Mouse (Mus musculus) liver, embryonic 15.5 days (tissue): ENCODE results near the gene Gm8369. TPM values are rescaled to one million over a fixed set of nuclear protein-coding genes. Genes with fewer than 3 reads are reported as not detected.
"Not testable (repeated sequence)": the region's sequence is repeated elsewhere in the genome, so short reads cannot be mapped to it uniquely, and the experiment has no call there.

Experiments
- ATAC-seq: fragments of 200-750 bp; cut with Nextera tagmentation; 2 replicates; pipeline ENCODE4 v1.8.0; 2017; ENCODE audit warnings: moderate number of reproducible peaks, mild to moderate bottlenecking, moderate library complexity; ENCODE audit not compliant: insufficient read depth
- H3K27ac ChIP-seq: fragments of 300-500 bp; sonication (generic); replicated peaks from 2 replicates; pipeline ENCODE4 v1.5.1; 2015; ENCODE audit warnings: mild to moderate bottlenecking, inconsistent platforms
- H3K27me3 ChIP-seq: fragments of 300-500 bp; sonication (generic); 2 replicates; pipeline ENCODE4 v1.6.1; 2015; ENCODE audit warnings: mild to moderate bottlenecking, inconsistent platforms
- H3K36me3 ChIP-seq: fragments of 300-500 bp; sonication (generic); replicated peaks from 2 replicates; pipeline ENCODE4 v1.6.1; 2015; ENCODE audit warnings: moderate library complexity, mild to moderate bottlenecking, inconsistent platforms
- H3K4me1 ChIP-seq: fragments of 300-500 bp; sonication (generic); replicated peaks from 2 replicates; pipeline ENCODE4 v1.6.1; 2015; ENCODE audit warnings: inconsistent platforms
- H3K4me2 ChIP-seq: fragments of 300-500 bp; sonication (generic); 2 replicates; pipeline ENCODE4 v1.6.1; 2015; ENCODE audit warnings: moderate library complexity, mild to moderate bottlenecking, inconsistent platforms
- H3K4me3 ChIP-seq: fragments of 300-500 bp; sonication (generic); replicated peaks from 2 replicates; pipeline ENCODE4 v1.5.1; 2015; ENCODE audit warnings: mild to moderate bottlenecking, inconsistent platforms
- H3K9ac ChIP-seq: fragments of 300-500 bp; sonication (generic); 2 replicates; pipeline ENCODE4 v1.6.1; 2015; ENCODE audit warnings: moderate library complexity, mild to moderate bottlenecking, inconsistent platforms
- H3K9me3 ChIP-seq: fragments of 300-500 bp; sonication (generic); replicated peaks from 2 replicates; pipeline ENCODE4 v1.6.1; 2016; ENCODE audit warnings: inconsistent platforms
- WGBS: fragments of 180-500 bp; shearing (Covaris S2); methylation state at CpG from one replicate; pipeline ENCODE4 v1.1.7; 2015; ENCODE audit warnings: mixed read lengths; ENCODE audit not compliant: insufficient replicate concordance; 5-methylcytosine and 5-hydroxymethylcytosine counted together
- polyA plus RNA-seq: library from polyadenylated mRNA; unstranded; fragments of >200 nt; fragmentation: Nextera tagmentation; extraction: Ambion mirVana; gene quantifications from 2 replicates; pipeline ENCODE4 v1.2.1, GENCODE M21; 2015

Gene Gm8369
- polyA plus RNA-seq, result 0.10 and 0.46 TPM in 2 replicates

DNA sequence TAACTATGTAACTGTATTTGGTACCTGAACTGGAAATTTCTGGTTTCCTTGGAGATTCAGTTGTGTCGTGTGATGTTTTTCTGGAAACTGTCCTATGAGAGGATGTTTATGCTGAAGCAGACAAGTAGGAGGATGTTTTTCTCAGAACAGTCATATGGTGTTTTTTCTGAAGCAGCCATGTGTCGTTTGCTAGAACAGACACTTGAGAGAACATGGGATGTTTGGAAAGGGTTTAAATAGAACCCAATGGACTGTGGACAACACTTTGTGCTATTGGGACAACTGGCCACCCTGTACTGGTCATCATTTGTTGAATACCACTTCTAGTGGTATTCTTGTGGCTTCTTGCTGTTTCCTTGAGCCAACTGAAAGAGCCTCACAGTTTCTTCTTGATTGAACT, at the start of gene Gm8369:
Gene Gm8369, plus strand, starts transcription at position 193 of the 400 bp plus-strand sequence.
- Histone ChIP-seq H3K9me3 (no peaks in the 10 kb centered on the region), H3K4me3 (no peak within 1 kb of the TSS), H3K36me3 (no peaks in the 10 kb centered on the region), H3K27me3 (no peaks in the 10 kb centered on the region), H3K4me2 (no peak within 1 kb of the TSS), H3K4me1 (no peaks in the 10 kb centered on the region), H3K9ac (no peak within 1 kb of the TSS), H3K27ac (no peak within 1 kb of the TSS)
- 44% methylated on average over 2 of the region's 2 CpGs for WGBS
- ATAC-seq, result no peak

DNA sequence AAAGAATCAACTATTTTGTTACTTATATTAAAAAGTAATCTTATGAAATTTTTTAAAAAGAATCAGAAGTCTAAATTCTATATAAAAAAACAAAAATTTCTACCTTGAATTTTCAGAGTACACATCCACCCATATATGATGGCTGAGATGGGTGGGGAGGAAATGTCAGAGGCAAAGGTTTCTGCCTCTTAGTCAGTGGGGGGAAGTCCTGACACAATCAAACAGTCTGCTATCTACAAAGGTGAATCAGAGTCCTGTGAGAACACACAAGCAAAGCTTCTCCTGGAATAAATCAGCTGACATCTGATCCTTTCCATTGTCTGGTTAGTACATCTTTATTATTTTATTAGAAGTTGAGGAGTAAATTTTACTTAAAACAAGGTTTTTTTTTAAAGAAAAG, 42.4 kb upstream of the Gm8369 start, which contains the start of gene Ms4a4b:
Gene Ms4a4b, plus strand, starts transcription at position 216 of the 400 bp plus-strand sequence.
- no peaks in the 10 kb centered on the region for H3K4me1 ChIP-seq
- no peak within 1 kb of the TSS for H3K4me3 ChIP-seq
- H3K27ac ChIP-seq, result no peak within 1 kb of the TSS
- no peak within 1 kb of the TSS for H3K4me2 ChIP-seq
- no peak for ATAC-seq
- H3K27me3 ChIP-seq, result no peaks in the 10 kb centered on the region
- no peaks in the 10 kb centered on the region for H3K36me3 ChIP-seq
- H3K9ac ChIP-seq, result no peak within 1 kb of the TSS
- no peaks in the 10 kb centered on the region for H3K9me3 ChIP-seq

DNA sequence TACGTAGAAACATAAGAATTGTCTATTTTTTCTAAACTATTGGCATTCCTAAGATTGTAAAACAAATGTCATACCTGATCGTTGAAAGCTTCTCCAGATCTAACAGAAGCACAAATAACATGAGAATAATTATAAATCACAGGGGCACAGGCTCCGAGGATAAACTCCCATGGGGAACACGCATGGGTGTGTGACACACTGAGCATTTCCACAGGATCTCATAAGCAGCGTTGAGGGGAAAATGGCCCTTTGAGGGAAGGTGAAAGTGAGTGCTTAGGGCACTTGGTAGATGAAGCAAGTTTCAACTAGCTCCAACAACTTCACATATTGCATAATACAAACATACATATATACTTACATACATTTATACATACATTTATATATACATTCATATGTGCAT, 41.8 kb upstream of the Gm8369 start:
- Histone ChIP-seq H3K4me2 (no peak overlapping the region), H3K27ac (no peak overlapping the region), H3K9ac (no peak overlapping the region), H3K4me1 (no peaks in the 10 kb centered on the region), H3K4me3 (no peak overlapping the region), H3K27me3 (no peaks in the 10 kb centered on the region), H3K36me3 (no peaks in the 10 kb centered on the region), H3K9me3 (no peaks in the 10 kb centered on the region)
- ATAC-seq, result no peak
- 62% methylated on average over 5 of the region's 5 CpGs for WGBS

DNA sequence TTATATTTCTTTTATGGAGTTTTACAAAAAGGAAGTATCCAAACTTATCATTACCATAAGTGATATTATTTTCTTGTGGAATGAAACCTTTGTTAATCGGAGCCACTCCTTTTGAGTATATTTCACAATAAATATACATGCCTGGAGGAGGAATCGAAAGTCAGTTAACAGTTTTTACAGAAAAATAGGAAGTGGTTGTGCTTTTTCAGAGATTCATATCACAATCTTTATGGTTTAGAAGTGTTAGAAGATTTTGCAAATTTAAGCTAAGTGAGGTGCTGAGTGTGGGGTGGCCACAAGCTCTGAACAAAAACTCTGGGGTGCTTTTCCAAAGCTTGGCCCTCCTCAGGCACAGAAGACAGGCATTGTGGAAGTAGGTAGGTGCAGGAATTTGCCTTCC, 38.5 kb upstream of the Gm8369 start:
- WGBS, result 35% methylated on average over 2 of the region's 2 CpGs
- Histone ChIP-seq H3K4me1 (no peaks in the 10 kb centered on the region), H3K36me3 (no peaks in the 10 kb centered on the region), H3K4me2 (no peak overlapping the region), H3K9me3 (no peaks in the 10 kb centered on the region), H3K9ac (no peak overlapping the region), H3K4me3 (no peak overlapping the region), H3K27ac (no peak overlapping the region), H3K27me3 (no peaks in the 10 kb centered on the region)
- ATAC-seq, result no peak

DNA sequence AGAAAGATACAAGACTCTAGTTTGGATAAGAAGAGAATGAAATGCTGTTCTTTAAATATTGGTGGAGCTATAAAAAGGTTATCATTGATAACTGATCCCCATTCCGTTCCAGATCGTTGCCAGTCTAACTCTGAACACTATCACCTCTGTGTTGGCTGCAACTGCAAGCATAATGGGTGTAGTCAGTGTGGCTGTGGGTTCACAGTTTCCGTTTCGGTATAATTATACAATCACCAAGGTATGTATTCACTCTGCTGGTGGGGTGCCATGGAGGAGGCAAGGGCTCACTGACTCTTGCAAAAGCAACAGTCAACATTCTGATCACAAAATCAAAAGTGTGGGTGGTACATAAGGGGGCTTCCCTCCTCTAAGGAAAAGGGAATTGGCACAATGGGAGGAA, 26.7 kb upstream of the Gm8369 start:
- 78% methylated on average over 4 of the region's 4 CpGs for WGBS
- ATAC-seq, H3K36me3 ChIP-seq, H3K9me3 ChIP-seq, H3K4me2 ChIP-seq, H3K4me1 ChIP-seq, H3K27me3 ChIP-seq, H3K9ac ChIP-seq, H3K4me3 ChIP-seq, H3K27ac ChIP-seq: not testable (repeated sequence)

DNA sequence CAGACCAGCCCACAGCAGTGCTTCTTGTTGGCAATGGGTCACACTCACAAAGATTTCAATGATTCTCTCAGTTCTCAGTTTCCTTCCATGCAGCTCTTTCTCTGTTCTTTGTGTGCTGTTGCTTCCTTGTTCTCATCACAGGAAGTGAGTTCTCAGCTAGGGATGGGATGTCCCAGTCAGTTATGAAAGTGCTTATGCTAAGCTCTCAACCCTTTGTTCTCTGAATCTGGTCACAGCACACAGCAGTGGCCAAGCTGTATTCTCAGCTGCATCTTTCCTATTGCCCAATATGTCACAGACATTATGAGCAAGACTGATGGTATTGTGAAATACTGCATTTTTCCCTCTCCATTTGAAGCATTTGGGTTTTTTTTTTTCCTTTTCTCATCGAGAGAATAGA, 20.9 kb upstream of the Gm8369 start:
- H3K27ac ChIP-seq, ATAC-seq: not testable (repeated sequence)

DNA sequence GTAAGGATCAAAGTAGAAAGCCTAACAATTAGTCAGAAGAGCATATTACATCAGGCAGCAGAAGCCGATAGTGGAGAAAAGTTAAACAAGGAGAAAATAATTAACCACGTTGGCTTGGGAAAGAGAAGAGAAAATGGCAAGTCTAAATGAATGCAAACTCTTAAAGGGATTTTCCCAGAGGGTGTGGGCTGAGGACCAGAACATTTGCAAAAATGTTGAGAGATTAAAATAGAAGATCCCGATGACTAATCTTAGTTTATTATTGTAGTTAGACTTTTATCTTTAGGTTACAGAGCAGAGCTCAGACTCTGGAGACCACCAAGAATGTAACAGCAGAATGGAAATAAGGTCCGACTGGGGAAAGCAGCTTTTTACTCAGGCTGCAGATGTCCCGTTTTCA, 19.3 kb upstream of the Gm8369 start:
- H3K4me2 ChIP-seq, result no peak overlapping the region
- no peak overlapping the region for H3K4me3 ChIP-seq
- no peak overlapping the region for H3K27ac ChIP-seq
- no peaks in the 10 kb centered on the region for H3K36me3 ChIP-seq
- no peak overlapping the region for H3K9ac ChIP-seq
- WGBS, result 59% methylated on average over 5 of the region's 5 CpGs
- H3K4me1 ChIP-seq, result no peaks in the 10 kb centered on the region
- H3K27me3 ChIP-seq, result no peaks in the 10 kb centered on the region
- H3K9me3 ChIP-seq, result no peaks in the 10 kb centered on the region
- ATAC-seq, result no peak

More for the DNA sequence above, 20.9 kb upstream of the Gm8369 start:
- not testable (repeated sequence) for H3K36me3 ChIP-seq, H3K4me3 ChIP-seq, H3K27me3 ChIP-seq, H3K9me3 ChIP-seq, H3K4me1 ChIP-seq, H3K9ac ChIP-seq, H3K4me2 ChIP-seq
- WGBS, result 0% methylated on average over 1 of the region's 1 CpGs

DNA sequence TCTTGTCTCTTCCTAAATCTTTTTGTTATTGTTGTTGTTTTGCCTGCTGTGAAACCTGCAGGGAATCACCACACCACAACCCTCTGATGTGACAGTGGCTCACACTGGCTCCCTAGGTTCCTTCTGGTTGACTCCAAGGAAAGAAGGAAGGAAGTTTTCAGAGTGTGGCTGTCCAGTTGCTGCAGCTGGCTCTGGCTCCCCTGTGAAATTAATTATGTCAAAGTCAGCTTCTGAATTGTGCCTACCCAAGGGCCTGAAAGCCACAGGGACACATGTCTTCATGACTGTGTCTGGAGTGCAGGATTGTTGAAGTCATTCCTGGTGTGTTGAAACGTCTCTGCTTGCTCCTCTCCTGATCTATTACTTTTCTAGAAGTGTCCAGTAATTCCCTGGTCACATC, 17.4 kb upstream of the Gm8369 start:
- not testable (repeated sequence) for ATAC-seq

DNA sequence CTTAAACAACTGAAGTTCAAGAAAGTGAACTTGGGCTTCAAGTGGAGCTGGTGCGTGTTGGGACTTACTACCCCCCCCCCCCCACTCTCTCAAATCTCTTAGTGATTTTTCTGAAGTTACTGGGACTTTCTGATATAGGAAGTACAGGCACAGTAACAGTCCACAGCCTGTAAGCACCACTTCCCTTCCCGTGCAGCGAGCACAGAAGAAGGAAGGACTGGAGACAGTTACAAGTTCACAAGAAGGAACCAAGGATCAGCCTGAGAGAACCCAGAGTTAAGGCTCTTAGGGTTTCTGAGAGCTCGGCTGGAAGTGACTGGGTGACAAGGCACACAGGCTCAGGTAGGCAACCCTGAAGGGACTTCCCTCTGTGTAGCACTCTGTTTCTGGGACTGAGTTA, 16.5 kb upstream of the Gm8369 start, which contains the start of gene Ms4a6c:
Gene Ms4a6c, plus strand, starts transcription at position 152 of the 400 bp plus-strand sequence.
- H3K4me3 ChIP-seq, H3K4me1 ChIP-seq, H3K27me3 ChIP-seq, H3K27ac ChIP-seq, H3K36me3 ChIP-seq, H3K9ac ChIP-seq, H3K4me2 ChIP-seq, ATAC-seq, H3K9me3 ChIP-seq: not testable (repeated sequence)
- 14% methylated on average over 4 of the region's 4 CpGs for WGBS

More for the DNA sequence above, 17.4 kb upstream of the Gm8369 start:
- not testable (repeated sequence) for H3K4me2 ChIP-seq, H3K27me3 ChIP-seq, H3K4me3 ChIP-seq, H3K9ac ChIP-seq, H3K27ac ChIP-seq, H3K9me3 ChIP-seq, H3K4me1 ChIP-seq, H3K36me3 ChIP-seq
- WGBS, result 19% methylated on average over 1 of the region's 1 CpGs

DNA sequence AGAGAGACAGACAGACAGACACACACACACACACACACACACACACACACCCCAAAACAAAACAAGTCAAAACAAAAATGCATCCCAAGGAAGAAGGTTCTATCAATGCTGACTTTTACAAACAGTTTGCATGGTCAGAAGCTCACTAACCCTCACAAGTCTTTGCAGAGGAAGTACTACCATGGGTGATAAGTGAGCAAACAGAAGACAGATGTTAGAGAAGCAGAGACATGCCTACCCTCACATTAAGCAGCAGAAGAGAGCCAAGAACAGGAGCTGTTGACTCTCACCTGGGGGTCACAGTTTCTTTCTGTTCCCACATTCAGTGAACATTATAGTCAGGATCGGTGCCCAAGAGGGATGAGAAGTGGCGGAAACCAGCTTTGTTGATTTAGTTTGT, 6.0 kb upstream of the Gm8369 start:
- no peaks in the 10 kb centered on the region for H3K4me1 ChIP-seq
- no peak overlapping the region for H3K4me3 ChIP-seq
- no peaks in the 10 kb centered on the region for H3K27me3 ChIP-seq
- H3K27ac ChIP-seq, result no peak overlapping the region
- H3K4me2 ChIP-seq, result no peak overlapping the region
- H3K9ac ChIP-seq, result no peak overlapping the region
- WGBS, result 87% methylated on average over 2 of the region's 2 CpGs
- no peaks in the 10 kb centered on the region for H3K36me3 ChIP-seq
- no peaks in the 10 kb centered on the region for H3K9me3 ChIP-seq
- ATAC-seq, result no peak

DNA sequence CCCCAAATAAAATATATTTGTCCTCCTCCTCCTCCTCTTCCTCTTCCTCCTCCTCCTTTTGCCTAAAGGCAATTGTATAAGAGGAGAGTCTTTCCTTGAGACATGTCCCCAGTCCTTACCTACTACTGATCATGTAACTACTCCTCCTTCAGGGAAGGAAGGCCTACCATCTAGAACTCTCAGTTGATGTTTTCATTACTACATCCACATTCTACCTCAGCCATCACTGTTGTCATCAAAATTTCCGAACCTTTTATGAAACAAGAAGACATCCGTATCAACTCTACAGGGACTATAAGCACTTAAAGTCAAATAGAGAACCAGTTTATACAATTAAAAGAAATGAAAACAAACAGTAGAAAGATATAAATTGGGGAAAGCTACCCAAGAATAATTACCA, 3.1 kb upstream of the Gm8369 start:
- H3K9me3 ChIP-seq, result no peaks in the 10 kb centered on the region
- no peaks in the 10 kb centered on the region for H3K4me1 ChIP-seq
- no peak overlapping the region for H3K9ac ChIP-seq
- H3K27me3 ChIP-seq, result no peaks in the 10 kb centered on the region
- no peak overlapping the region for H3K27ac ChIP-seq
- no peak for ATAC-seq
- no peak overlapping the region for H3K4me3 ChIP-seq
- WGBS, result 59% methylated on average over 2 of the region's 2 CpGs
- no peaks in the 10 kb centered on the region for H3K36me3 ChIP-seq
- no peak overlapping the region for H3K4me2 ChIP-seq

DNA sequence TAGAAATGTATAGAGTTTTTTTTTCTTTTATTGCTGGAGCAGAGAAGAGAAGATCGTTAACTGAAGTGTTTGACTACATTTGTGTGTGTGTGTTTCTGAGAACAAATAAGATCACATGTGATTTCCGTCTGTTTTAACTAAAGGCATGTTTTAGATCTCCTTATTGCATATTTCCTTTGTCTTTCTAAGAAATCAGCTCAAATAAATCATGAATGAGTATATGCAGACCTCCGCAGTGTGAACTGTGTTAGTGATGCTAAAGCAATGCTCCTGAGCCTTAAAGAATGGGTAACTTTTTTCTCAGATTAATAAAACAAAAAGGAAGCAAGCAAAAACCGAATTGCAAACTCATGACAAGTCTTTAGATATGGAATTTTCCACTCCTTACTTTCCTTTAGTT, 1.8 kb upstream of the Gm8369 start:
- no peak for ATAC-seq
- 54% methylated on average over 4 of the region's 4 CpGs for WGBS
- no peak overlapping the region for H3K27ac ChIP-seq

More for the DNA sequence above, 1.8 kb upstream of the Gm8369 start:
- Histone ChIP-seq H3K9ac (no peak overlapping the region), H3K9me3 (no peaks in the 10 kb centered on the region), H3K27me3 (no peaks in the 10 kb centered on the region), H3K4me2 (no peak overlapping the region), H3K4me3 (no peak overlapping the region), H3K4me1 (no peaks in the 10 kb centered on the region), H3K36me3 (no peaks in the 10 kb centered on the region)
